8 mouse cellular contexts compared by ENCODE assay signal in genomic region chr11:69838714-69839104, GRCm38 (mm10). TPM values are rescaled to one million over a fixed set of nuclear protein-coding genes. Genes with fewer than 3 reads are reported as not detected.
DNase-seq lines count a peak whose midpoint lies in the region; ATAC-seq and TF ChIP-seq lines count a peak whose summit lies in the region.

No protein-coding gene starts in this region.

- peaks cover 3% of the 10 kb centered on the region; the same call in 1 of the 2 replicates for H3K36me3 ChIP-seq in forebrain, embryonic 14.5 days (ENCODE audit: control insufficient read depth, insufficient read depth, low read length)
- H3K36me3 ChIP-seq in liver, embryonic 13.5 days, result 0 out of 2 replicates have a peak, but pooled peaks cover 3% of the 10 kb centered on the region
- H3K36me3 ChIP-seq in stomach, embryonic 16.5 days (ENCODE audit: control insufficient read depth, insufficient read depth, low read length), result no peaks in the 10 kb centered on the region

- no peaks in the 10 kb centered on the region for H3K9me3 ChIP-seq in forebrain, embryonic 14.5 days (replicated peaks; ENCODE audit: control insufficient read depth, low read length)
- H3K9me3 ChIP-seq in liver, embryonic 13.5 days (replicated peaks), result no peaks in the 10 kb centered on the region
- no peaks in the 10 kb centered on the region for H3K9me3 ChIP-seq in stomach, embryonic 16.5 days (replicated peaks; ENCODE audit: control insufficient read depth, low read length)

- TF ChIP-seq CTCF in gastrocnemius, adult 2 months (IDR thresholded peaks at IDR 0.05), result no peak

- DNase-seq in gastrocnemius, adult 2 months, result peak; percentile 49
- no peak for DNase-seq in gastrocnemius, adult 8-10 months (ENCODE audit: low spot score in 2 of 2)
- peak; percentile 63 for DNase-seq in ES-CJ7 (ENCODE audit: low read depth, low spot score)
- DNase-seq in forebrain, embryonic 14.5 days (ENCODE audit: low spot score), result peak; percentile 46
- DNase-seq in liver, embryonic 13.5 days, result no peak
- DNase-seq in Muller cell, postnatal 12 days (ENCODE audit: inconsistent ontology term), result no peak
- DNase-seq in cerebellum, postnatal 4 days (ENCODE audit: low spot score in 2 of 2), result no peak

- H3K4me2 ChIP-seq in forebrain, embryonic 14.5 days (ENCODE audit: low read length), result peak overlapping the region; percentile 96
- peak overlapping the region; percentile 95 for H3K4me2 ChIP-seq in liver, embryonic 13.5 days
- peak overlapping the region; percentile 89 for H3K4me2 ChIP-seq in stomach, embryonic 16.5 days (ENCODE audit: low read depth, low read length)

- H3K27me3 ChIP-seq in forebrain, embryonic 14.5 days (replicated peaks; ENCODE audit: control insufficient read depth, insufficient read depth, low read length), result no peaks in the 10 kb centered on the region
- H3K27me3 ChIP-seq in liver, embryonic 13.5 days, result peaks cover 41% of the 10 kb centered on the region
- no peaks in the 10 kb centered on the region for H3K27me3 ChIP-seq in stomach, embryonic 16.5 days (ENCODE audit: control insufficient read depth, insufficient read depth, low read length)

- peak overlapping the region; percentile 98 for H3K9ac ChIP-seq in forebrain, embryonic 14.5 days (ENCODE audit: low read length)
- H3K9ac ChIP-seq in liver, embryonic 13.5 days, result peak overlapping the region; percentile 80
- H3K9ac ChIP-seq in stomach, embryonic 16.5 days (ENCODE audit: low read length), result peak overlapping the region; percentile 82

- intact Hi-C loops in gastrocnemius, adult 2 months (cut with DNase I), result no loop called here

- peaks cover 29% of the 10 kb centered on the region for H3K4me1 ChIP-seq in forebrain, embryonic 14.5 days (ENCODE audit: control insufficient read depth, insufficient read depth, low read length)
- peaks cover 63% of the 10 kb centered on the region for H3K4me1 ChIP-seq in liver, embryonic 13.5 days (replicated peaks)
- peaks cover 29% of the 10 kb centered on the region for H3K4me1 ChIP-seq in stomach, embryonic 16.5 days (ENCODE audit: control insufficient read depth, insufficient read depth, low read length)

- 3% methylated on average over 7 of the region's 7 CpGs for WGBS in forebrain, embryonic 14.5 days
- WGBS in liver, embryonic 13.5 days (ENCODE audit: insufficient replicate concordance), result 2% methylated on average over 7 of the region's 7 CpGs
- under 1% methylated on average over 7 of the region's 7 CpGs for WGBS in stomach, embryonic 16.5 days

- peak overlapping the region; percentile 98 for H3K27ac ChIP-seq in gastrocnemius, adult 2 months
- H3K27ac ChIP-seq in forebrain, embryonic 14.5 days (ENCODE audit: low read depth, low read length), result peak overlapping the region; percentile 95
- peak overlapping the region; percentile 85 for H3K27ac ChIP-seq in liver, embryonic 13.5 days
- peak overlapping the region; percentile 84 for H3K27ac ChIP-seq in stomach, embryonic 16.5 days (ENCODE audit: low read length)

- ATAC-seq in forebrain, embryonic 14.5 days, result peak; percentile 2; the same call in 1 of the 2 replicates
- ATAC-seq in liver, embryonic 13.5 days (ENCODE audit: low read depth), result peak; percentile 2; the same call in 1 of the 2 replicates
- no peak for ATAC-seq in stomach, embryonic 16.5 days (ENCODE audit: insufficient read depth, low FRiP score)

- peak overlapping the region; percentile 94 for H3K4me3 ChIP-seq in gastrocnemius, adult 2 months
- H3K4me3 ChIP-seq in forebrain, embryonic 14.5 days (ENCODE audit: low read depth, low read length), result peak overlapping the region; percentile 90
- H3K4me3 ChIP-seq in liver, embryonic 13.5 days (replicated peaks), result peak overlapping the region; percentile 70
- peak overlapping the region; percentile 66 for H3K4me3 ChIP-seq in stomach, embryonic 16.5 days (replicated peaks; ENCODE audit: low read length)

RNA-seq across cellular contexts. Expression of gene Tmem256, which starts 0.4 kb away (rescaled TPM):
- 100 to 1,000 TPM; 144 to 165 TPM for total RNA-seq in gastrocnemius, adult 2 months (2021)
- total RNA-seq in gastrocnemius, adult 8-10 months (2022), result 100 to 1,000 TPM; 143 to 214 (median 181) TPM
- 307 and 386 TPM in 2 replicates for polyA plus RNA-seq in forebrain, embryonic 14.5 days (2014; fragmentation: Nextera tagmentation; extraction: Ambion mirVana)
- polyA plus RNA-seq in liver, embryonic 13.5 days (2015; fragmentation: Nextera tagmentation; extraction: Ambion mirVana), result 321 and 345 TPM in 2 replicates
- 377 and 401 TPM in 2 replicates for polyA plus RNA-seq in stomach, embryonic 16.5 days (2015; fragmentation: Nextera tagmentation; extraction: Ambion mirVana)

RNA-seq across cellular contexts. Expression of gene Nlgn2, which starts 1.1 kb away (rescaled TPM):
- total RNA-seq in gastrocnemius, adult 2 months (2021), result 1 to 10 TPM; 2.3 to 2.7 TPM
- 1 to 10 TPM; 1.3 to 2.4 (median 1.7) TPM for total RNA-seq in gastrocnemius, adult 8-10 months (2022)
- polyA plus RNA-seq in forebrain, embryonic 14.5 days (2014; fragmentation: Nextera tagmentation; extraction: Ambion mirVana), result 15.7 and 18.4 TPM in 2 replicates
- 0.68 and 0.75 TPM in 2 replicates for polyA plus RNA-seq in liver, embryonic 13.5 days (2015; fragmentation: Nextera tagmentation; extraction: Ambion mirVana)
- polyA plus RNA-seq in stomach, embryonic 16.5 days (2015; fragmentation: Nextera tagmentation; extraction: Ambion mirVana), result 5.3 and 6.4 TPM in 2 replicates

RNA-seq across cellular contexts. Expression of gene Plscr3, which starts 7.5 kb away (rescaled TPM):
- total RNA-seq in gastrocnemius, adult 2 months (2021), result 10 to 100 TPM in 1 of 2 experiments, 1 to 10 TPM in 1; 9.6 to 13.0 TPM
- total RNA-seq in gastrocnemius, adult 8-10 months (2022), result 10 to 100 TPM in 2 of 4 experiments, 1 to 10 TPM in 2; 8.7 to 10.6 (median 9.4) TPM
- polyA plus RNA-seq in forebrain, embryonic 14.5 days (2014; fragmentation: Nextera tagmentation; extraction: Ambion mirVana), result 44.3 and 49.0 TPM in 2 replicates
- polyA plus RNA-seq in liver, embryonic 13.5 days (2015; fragmentation: Nextera tagmentation; extraction: Ambion mirVana), result 28.0 and 29.9 TPM in 2 replicates
- 85.1 and 98.5 TPM in 2 replicates for polyA plus RNA-seq in stomach, embryonic 16.5 days (2015; fragmentation: Nextera tagmentation; extraction: Ambion mirVana)

RNA-seq across cellular contexts. Expression of gene Spem1, which starts 16.7 kb away (rescaled TPM):
- not detected for total RNA-seq in gastrocnemius, adult 2 months (2021)
- not detected for total RNA-seq in gastrocnemius, adult 8-10 months (2022)
- 0.39 TPM in 1 of 2 replicates, not detected in the other for polyA plus RNA-seq in forebrain, embryonic 14.5 days (2014; fragmentation: Nextera tagmentation; extraction: Ambion mirVana)
- not detected in 2 replicates for polyA plus RNA-seq in liver, embryonic 13.5 days (2015; fragmentation: Nextera tagmentation; extraction: Ambion mirVana)
- polyA plus RNA-seq in stomach, embryonic 16.5 days (2015; fragmentation: Nextera tagmentation; extraction: Ambion mirVana), result not detected in 2 replicates

RNA-seq across cellular contexts. Expression of gene Tnk1, which starts 19.8 kb away (rescaled TPM):
- total RNA-seq in gastrocnemius, adult 2 months (2021), result under 1 TPM in 1 of 2 experiments, not detected in 1; 0.11 TPM
- total RNA-seq in gastrocnemius, adult 8-10 months (2022), result under 1 TPM in 1 of 4 experiments, not detected in 3; 0.31 TPM
- 0.32 TPM in 1 of 2 replicates, not detected in the other for polyA plus RNA-seq in forebrain, embryonic 14.5 days (2014; fragmentation: Nextera tagmentation; extraction: Ambion mirVana)
- polyA plus RNA-seq in liver, embryonic 13.5 days (2015; fragmentation: Nextera tagmentation; extraction: Ambion mirVana), result 0.76 and 1.5 TPM in 2 replicates
- 15.3 and 19.1 TPM in 2 replicates for polyA plus RNA-seq in stomach, embryonic 16.5 days (2015; fragmentation: Nextera tagmentation; extraction: Ambion mirVana)

Comparison
In these comparisons a context has a peak if more than half of its experiments do, and no peak if none do; other contexts are left out.
1. DNase-seq: peak in gastrocnemius, adult 2 months (single experiment), ES-CJ7 (single experiment) and forebrain, embryonic 14.5 days (single experiment); none in gastrocnemius, adult 8-10 months (0 of 2), liver, embryonic 13.5 days (single experiment), Muller cell, postnatal 12 days (single experiment) and cerebellum, postnatal 4 days (0 of 2).
2. Peak in every context shown above with its lines, with median percentiles within 50 percentile points of each other: H3K27ac ChIP-seq, H3K4me3 ChIP-seq, H3K4me2 ChIP-seq and H3K9ac ChIP-seq.